Mouse (Mus musculus) layer of hippocampus, adult 9-11 months (tissue): ENCODE results near the gene Sox15.

Experiments
- DNase-seq: peaks from one replicate; pipeline ENCODE4 v3.0.0; 2022

Gene Sox15

DNA sequence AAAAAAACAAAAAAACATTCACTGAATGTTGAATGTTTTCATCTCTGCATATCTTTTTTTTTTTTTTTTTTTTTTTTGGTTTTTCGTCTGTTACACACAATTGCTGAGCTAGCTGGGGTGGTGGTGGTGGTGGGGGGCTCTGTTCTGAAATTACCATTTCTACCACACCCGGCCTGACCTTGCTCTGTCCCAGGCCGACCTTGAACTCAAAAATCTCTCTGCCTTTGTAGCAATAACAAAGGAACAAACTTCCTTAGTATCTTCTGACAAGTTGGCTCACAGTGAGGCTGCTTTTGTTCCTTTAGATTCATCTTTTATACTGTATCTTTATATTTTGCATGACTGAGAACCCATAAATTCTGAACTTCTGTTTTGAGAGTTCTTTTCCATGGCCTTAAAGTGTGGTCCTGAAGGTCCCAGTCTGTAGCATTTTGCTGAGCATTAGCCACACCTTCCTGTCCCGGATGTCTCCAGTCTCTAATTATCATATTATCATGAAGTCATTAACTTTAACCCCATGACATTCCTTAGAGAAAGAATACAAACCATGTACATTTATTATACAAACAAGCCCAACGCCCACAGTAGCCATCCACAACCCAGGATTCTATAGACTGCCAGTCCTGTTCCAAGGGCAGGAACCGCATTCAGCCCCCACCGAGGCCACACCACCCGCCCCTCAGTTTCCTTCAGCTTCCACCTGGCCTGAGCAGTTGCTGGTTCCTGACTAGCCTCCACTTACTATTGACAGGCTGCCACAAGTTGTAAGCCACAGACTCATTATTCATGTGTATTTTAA is 48.9 kb downstream of the Sox15 start:
- DNase-seq: no peak

DNA sequence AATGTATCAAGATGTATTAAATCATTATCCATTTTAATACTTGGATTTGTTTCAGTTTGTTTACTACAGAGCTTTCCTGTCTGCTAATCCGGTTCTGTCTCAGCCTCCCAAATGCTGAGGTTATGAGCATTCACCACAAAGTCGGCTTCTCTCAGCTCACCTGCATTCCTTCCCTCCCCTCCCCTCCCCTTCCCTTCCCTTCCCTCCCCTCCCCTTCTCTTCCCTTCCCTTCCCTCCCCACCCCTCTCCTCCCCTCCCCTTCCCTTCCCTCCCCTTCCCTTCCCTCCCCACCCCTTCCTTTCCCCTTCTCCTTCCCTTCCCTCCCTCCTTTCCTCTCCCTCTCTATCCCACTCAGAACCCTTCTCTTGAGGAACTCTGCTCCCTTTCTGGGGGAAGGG is 49.5 kb downstream of the Sox15 start:
- no peak for DNase-seq
